Mouse (Mus musculus) midbrain, embryonic 13.5 days (tissue): Measurements from ENCODE around the gene Corin. TPM values are rescaled to one million over a fixed set of nuclear protein-coding genes. Genes with fewer than 3 reads are reported as not detected.

ENCODE experiments used
- ATAC-seq: fragments of 200-750 bp; cut with Nextera tagmentation; 2 replicates; pipeline ENCODE4 v1.8.0; 2017; ENCODE audit warnings: mild to moderate bottlenecking, moderate TSS enrichment, moderate library complexity
- H3K27ac ChIP-seq: fragments of 300-500 bp; sonication (generic); 2 replicates; pipeline ENCODE4 v1.5.1; 2015; ENCODE audit warnings: inconsistent platforms, mild to moderate bottlenecking, moderate library complexity
- H3K27me3 ChIP-seq: fragments of 300-500 bp; sonication (generic); 2 replicates; pipeline ENCODE4 v1.6.1; 2015; ENCODE audit warnings: mild to moderate bottlenecking, inconsistent platforms
- H3K36me3 ChIP-seq: fragments of 300-500 bp; sonication (generic); 2 replicates; pipeline ENCODE4 v1.6.1; 2015; ENCODE audit warnings: mild to moderate bottlenecking, inconsistent platforms
- H3K4me1 ChIP-seq: fragments of 300-500 bp; sonication (generic); replicated peaks from 2 replicates; pipeline ENCODE4 v1.6.1; 2015; ENCODE audit warnings: inconsistent platforms
- H3K4me2 ChIP-seq: fragments of 300-500 bp; sonication (generic); replicated peaks from 2 replicates; pipeline ENCODE4 v1.6.1; 2015; ENCODE audit warnings: moderate library complexity, mild to moderate bottlenecking, inconsistent platforms
- H3K4me3 ChIP-seq: fragments of 300-500 bp; sonication (generic); replicated peaks from 2 replicates; pipeline ENCODE4 v1.5.1; 2015; ENCODE audit warnings: mild to moderate bottlenecking, inconsistent platforms
- H3K9ac ChIP-seq: fragments of 300-500 bp; sonication (generic); replicated peaks from 2 replicates; pipeline ENCODE4 v1.6.1; 2015; ENCODE audit warnings: mild to moderate bottlenecking, inconsistent platforms
- H3K9me3 ChIP-seq: fragments of 300-500 bp; sonication (generic); 2 replicates; pipeline ENCODE4 v1.6.1; 2016; ENCODE audit warnings: mild to moderate bottlenecking, inconsistent platforms
- WGBS: fragments of 180-500 bp; shearing (Covaris S2); methylation state at CpG from one replicate; pipeline ENCODE4 v1.1.7; 2015; 5-methylcytosine and 5-hydroxymethylcytosine counted together
- polyA plus RNA-seq: library from polyadenylated mRNA; unstranded; fragments of >200 nt; fragmentation: Nextera tagmentation; extraction: Ambion mirVana; gene quantifications from 2 replicates; pipeline ENCODE4 v1.2.1, GENCODE M21; 2015

The Corin gene
- polyA plus RNA-seq, 1 experiment from 2014 or later, result 4.1 TPM

DNA sequence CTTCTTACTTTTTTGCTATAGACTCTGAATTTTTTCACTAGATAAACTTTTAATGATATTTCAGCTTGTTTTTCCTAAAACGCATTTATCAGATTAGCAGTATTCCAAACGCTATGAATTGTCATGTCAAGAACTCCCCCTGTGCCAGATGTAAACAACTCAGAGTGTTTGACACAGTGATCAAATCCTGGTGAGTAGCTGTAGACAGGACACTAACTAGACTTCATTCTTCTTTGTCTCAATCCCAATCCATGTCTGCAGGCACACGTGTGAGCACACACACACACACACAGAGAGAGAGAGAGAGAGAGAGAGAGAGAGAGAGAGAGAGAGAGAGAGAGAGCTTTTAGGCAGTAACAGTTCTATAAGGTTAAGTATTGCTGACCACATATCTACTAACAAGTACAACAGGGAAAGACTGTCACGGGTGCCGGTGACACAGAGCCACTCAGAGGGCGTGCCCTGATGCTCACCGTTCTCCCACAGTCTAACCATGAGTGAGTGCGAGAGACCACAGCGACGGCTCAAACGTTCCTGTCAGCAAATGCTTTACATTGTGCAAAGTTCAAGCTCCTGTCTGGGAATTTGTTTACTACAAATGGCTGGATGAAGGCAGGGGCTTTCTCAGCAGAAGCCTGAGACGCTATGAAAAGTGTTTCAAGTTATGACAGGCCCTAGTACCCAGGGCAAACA is 31.8 kb downstream of the Corin start:
- no peak for ATAC-seq

GRCm38 (mm10) chr5:72471746-72472145 is 32.5 kb downstream of the Corin start:
- no peaks in the 10 kb centered on the region for H3K9me3 ChIP-seq
- no peaks in the 10 kb centered on the region for H3K4me1 ChIP-seq

More for the DNA sequence above, 31.8 kb downstream of the Corin start:
- H3K27ac ChIP-seq, result no peak overlapping the region
- no peak overlapping the region for H3K4me2 ChIP-seq
- 76% methylated on average over 12 of the region's 12 CpGs for WGBS
- no peaks in the 10 kb centered on the region for H3K4me1 ChIP-seq
- no peak overlapping the region for H3K9ac ChIP-seq
- H3K27me3 ChIP-seq, result no peaks in the 10 kb centered on the region
- no peaks in the 10 kb centered on the region for H3K9me3 ChIP-seq
- H3K36me3 ChIP-seq, result no peaks in the 10 kb centered on the region
- no peak overlapping the region for H3K4me3 ChIP-seq

DNA sequence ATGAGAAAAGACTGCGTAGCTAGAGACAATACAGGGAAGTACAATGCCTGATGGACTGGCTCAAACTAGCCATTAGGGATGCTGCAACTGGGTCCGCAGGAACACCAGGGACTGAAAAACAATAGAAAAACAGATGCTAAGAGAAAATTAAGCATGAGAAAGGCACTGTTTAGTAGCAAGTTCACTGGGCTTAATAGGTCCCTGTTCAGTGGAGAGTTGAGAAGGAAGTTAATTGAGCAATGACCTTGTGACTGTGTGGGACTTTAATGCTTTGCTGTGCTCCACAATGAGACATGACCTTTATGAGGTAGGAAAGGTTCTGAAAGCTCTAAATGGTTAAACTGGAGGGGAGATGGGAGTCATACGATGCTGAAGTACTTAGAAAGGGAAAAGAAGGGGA is 39.3 kb downstream of the Corin start:
- H3K27ac ChIP-seq, result no peak overlapping the region
- H3K4me1 ChIP-seq, result no peaks in the 10 kb centered on the region
- no peak for ATAC-seq
- no peaks in the 10 kb centered on the region for H3K9me3 ChIP-seq
- WGBS, result 70% methylated on average over 3 of the region's 3 CpGs
- no peak overlapping the region for H3K4me3 ChIP-seq
- no peaks in the 10 kb centered on the region for H3K36me3 ChIP-seq
- H3K9ac ChIP-seq, result no peak overlapping the region
- no peaks in the 10 kb centered on the region for H3K27me3 ChIP-seq
- H3K4me2 ChIP-seq, result no peak overlapping the region

More at GRCm38 (mm10) chr5:72471746-72472145, 32.5 kb downstream of the Corin start:
- H3K4me3 ChIP-seq, result no peak overlapping the region
- WGBS, result 81% methylated on average over 7 of the region's 7 CpGs
- no peaks in the 10 kb centered on the region for H3K27me3 ChIP-seq
- H3K27ac ChIP-seq, result no peak overlapping the region
- no peak for ATAC-seq
- no peaks in the 10 kb centered on the region for H3K36me3 ChIP-seq
- H3K9ac ChIP-seq, result no peak overlapping the region
- no peak overlapping the region for H3K4me2 ChIP-seq

- Histone ChIP-seq H3K9me3 (no peaks in the 10 kb centered on the region), H3K27me3 (no peaks in the 10 kb centered on the region), H3K4me1 (no peaks in the 10 kb centered on the region), H3K27ac (no peak overlapping the region), H3K4me2 (no peak overlapping the region), H3K9ac (no peak overlapping the region), H3K4me3 (no peak overlapping the region), H3K36me3 (no peaks in the 10 kb centered on the region)
- WGBS, result 89% methylated on average over 7 of the region's 7 CpGs
- no peak for ATAC-seq
These were observed 44.7 kb downstream of the Corin start for GRCm38 (mm10) chr5:72459374-72460112.

- ATAC-seq, result no peak
- no peaks in the 10 kb centered on the region for H3K36me3 ChIP-seq
These were observed 50.6 kb downstream of the Corin start for GRCm38 (mm10) chr5:72453690-72454089.

DNA sequence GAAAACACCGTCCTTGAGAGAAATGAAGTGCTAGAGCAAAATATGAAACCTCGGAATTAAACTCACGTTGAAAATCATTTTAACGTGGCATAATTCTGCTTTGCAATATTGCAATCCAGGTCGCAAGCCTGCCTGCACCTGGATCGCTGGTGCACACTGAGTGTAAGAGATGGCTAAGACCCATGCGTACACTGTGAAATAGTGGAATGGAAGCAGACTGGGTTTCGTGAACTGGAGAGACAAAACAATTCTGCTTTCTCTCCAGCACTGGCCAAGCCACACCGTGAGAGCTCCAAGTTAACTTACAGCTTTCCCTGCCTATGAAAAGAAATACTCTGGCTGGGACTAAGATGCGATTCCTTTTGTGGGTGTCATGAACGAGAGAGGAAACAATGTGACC is 51.1 kb downstream of the Corin start:
- H3K36me3 ChIP-seq, result no peaks in the 10 kb centered on the region
- H3K4me2 ChIP-seq, result no peak overlapping the region
- no peaks in the 10 kb centered on the region for H3K9me3 ChIP-seq
- H3K27ac ChIP-seq, result no peak overlapping the region
- ATAC-seq, result no peak
- 71% methylated on average over 11 of the region's 11 CpGs for WGBS
- no peaks in the 10 kb centered on the region for H3K4me1 ChIP-seq
- no peak overlapping the region for H3K4me3 ChIP-seq
- H3K9ac ChIP-seq, result no peak overlapping the region
- no peaks in the 10 kb centered on the region for H3K27me3 ChIP-seq

More at GRCm38 (mm10) chr5:72453690-72454089, 50.6 kb downstream of the Corin start:
- Histone ChIP-seq H3K27ac (no peak overlapping the region), H3K4me3 (no peak overlapping the region), H3K9me3 (no peaks in the 10 kb centered on the region), H3K27me3 (no peaks in the 10 kb centered on the region), H3K4me1 (no peaks in the 10 kb centered on the region), H3K4me2 (no peak overlapping the region), H3K9ac (no peak overlapping the region)
- 65% methylated on average over 2 of the region's 2 CpGs for WGBS

GRCm38 (mm10) chr5:72452750-72453149 is 51.5 kb downstream of the Corin start:
- no peaks in the 10 kb centered on the region for H3K27me3 ChIP-seq
- 43% methylated on average over 4 of the region's 4 CpGs for WGBS
- no peaks in the 10 kb centered on the region for H3K4me1 ChIP-seq
- H3K27ac ChIP-seq, result no peak overlapping the region
- H3K9ac ChIP-seq, result no peak overlapping the region
- no peaks in the 10 kb centered on the region for H3K36me3 ChIP-seq
- H3K9me3 ChIP-seq, result no peaks in the 10 kb centered on the region
- H3K4me2 ChIP-seq, result no peak overlapping the region
- no peak overlapping the region for H3K4me3 ChIP-seq
- no peak for ATAC-seq

DNA sequence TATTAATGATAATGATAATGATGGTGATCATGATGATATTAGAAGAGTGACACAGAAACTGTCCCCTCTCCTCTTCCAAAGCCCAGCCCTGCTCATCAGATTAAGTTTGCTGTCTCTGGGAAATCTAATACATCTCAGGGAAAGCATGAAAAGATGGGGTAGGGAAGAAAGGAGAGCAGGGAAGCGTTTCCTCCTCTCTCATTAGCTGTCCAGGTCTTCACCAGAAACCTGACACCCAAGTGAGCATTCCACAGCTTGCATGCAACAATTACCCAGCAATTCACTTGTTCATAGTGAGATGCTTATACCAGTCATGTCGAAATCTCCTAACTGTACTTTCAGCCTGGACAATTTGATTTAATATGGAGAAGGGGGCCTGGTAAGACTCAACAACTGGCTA is 55.4 kb downstream of the Corin start:
- H3K27ac ChIP-seq, result no peak overlapping the region
- no peaks in the 10 kb centered on the region for H3K9me3 ChIP-seq
- H3K36me3 ChIP-seq, result no peaks in the 10 kb centered on the region
- no peak overlapping the region for H3K4me2 ChIP-seq
- H3K4me3 ChIP-seq, result no peak overlapping the region
- no peak for ATAC-seq
- WGBS, result 65% methylated on average over 2 of the region's 2 CpGs
- H3K4me1 ChIP-seq, result no peaks in the 10 kb centered on the region
- no peaks in the 10 kb centered on the region for H3K27me3 ChIP-seq
- H3K9ac ChIP-seq, result no peak overlapping the region

DNA sequence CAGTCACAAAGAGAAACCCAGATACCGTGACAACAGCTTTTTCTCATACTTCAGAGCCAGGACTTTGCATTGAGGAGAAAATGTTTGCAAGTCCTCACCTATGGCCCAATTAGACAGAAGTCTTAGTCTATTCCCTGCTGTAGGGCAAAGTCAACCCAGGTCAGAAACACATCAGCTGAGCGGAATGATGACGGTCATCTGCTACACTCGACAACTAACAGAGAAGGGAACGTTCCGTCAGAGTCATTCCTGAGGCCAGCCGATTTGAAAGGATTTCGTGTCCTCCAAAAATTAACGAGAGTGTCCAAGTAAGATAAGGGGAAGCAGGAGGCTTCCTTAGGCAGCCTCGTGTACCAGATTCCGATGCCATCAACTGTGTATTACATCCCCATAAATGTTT is 58.2 kb downstream of the Corin start:
- H3K4me2 ChIP-seq, result no peak overlapping the region
- no peak overlapping the region for H3K4me3 ChIP-seq
- no peaks in the 10 kb centered on the region for H3K36me3 ChIP-seq
- H3K27ac ChIP-seq, result no peak overlapping the region
- H3K9ac ChIP-seq, result no peak overlapping the region
- no peaks in the 10 kb centered on the region for H3K27me3 ChIP-seq
- no peak for ATAC-seq
- H3K4me1 ChIP-seq, result no peaks in the 10 kb centered on the region
- H3K9me3 ChIP-seq, result no peaks in the 10 kb centered on the region
- 93% methylated on average over 11 of the region's 11 CpGs for WGBS

GRCm38 (mm10) chr5:72443946-72444345 is 60.3 kb downstream of the Corin start:
- H3K9ac ChIP-seq, result no peak overlapping the region
- no peaks in the 10 kb centered on the region for H3K4me1 ChIP-seq
- no peak for ATAC-seq
- no peaks in the 10 kb centered on the region for H3K27me3 ChIP-seq
- no peak overlapping the region for H3K27ac ChIP-seq
- H3K4me3 ChIP-seq, result no peak overlapping the region
- H3K4me2 ChIP-seq, result no peak overlapping the region
- 77% methylated on average over 11 of the region's 11 CpGs for WGBS
- H3K36me3 ChIP-seq, result no peaks in the 10 kb centered on the region
- H3K9me3 ChIP-seq, result no peaks in the 10 kb centered on the region

DNA sequence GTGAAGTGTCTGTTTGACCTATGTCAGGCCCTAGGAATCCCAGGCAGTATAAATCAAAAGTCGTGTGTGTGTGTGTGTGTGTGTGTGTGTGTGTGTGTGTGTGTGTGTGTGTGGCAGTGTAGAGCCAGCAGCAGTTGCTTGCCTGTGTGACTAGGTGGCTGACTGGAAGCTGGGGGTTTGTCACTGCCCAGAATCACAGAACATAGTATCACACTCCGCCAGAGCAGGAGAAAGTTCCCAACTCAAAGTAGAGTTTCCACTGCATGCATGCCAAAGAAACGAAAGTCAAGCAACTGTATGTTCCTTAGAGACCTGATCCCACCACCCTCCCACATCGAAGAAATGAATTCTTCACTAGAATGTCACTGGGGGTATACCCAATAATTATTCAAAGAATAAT is 61.3 kb downstream of the Corin start:
- Histone ChIP-seq H3K27me3 (no peaks in the 10 kb centered on the region), H3K4me3 (no peak overlapping the region), H3K27ac (no peak overlapping the region), H3K4me2 (no peak overlapping the region), H3K36me3 (no peaks in the 10 kb centered on the region), H3K9ac (no peak overlapping the region), H3K9me3 (no peaks in the 10 kb centered on the region), H3K4me1 (no peaks in the 10 kb centered on the region)
- WGBS, result 86% methylated on average over 4 of the region's 4 CpGs
- no peak for ATAC-seq

DNA sequence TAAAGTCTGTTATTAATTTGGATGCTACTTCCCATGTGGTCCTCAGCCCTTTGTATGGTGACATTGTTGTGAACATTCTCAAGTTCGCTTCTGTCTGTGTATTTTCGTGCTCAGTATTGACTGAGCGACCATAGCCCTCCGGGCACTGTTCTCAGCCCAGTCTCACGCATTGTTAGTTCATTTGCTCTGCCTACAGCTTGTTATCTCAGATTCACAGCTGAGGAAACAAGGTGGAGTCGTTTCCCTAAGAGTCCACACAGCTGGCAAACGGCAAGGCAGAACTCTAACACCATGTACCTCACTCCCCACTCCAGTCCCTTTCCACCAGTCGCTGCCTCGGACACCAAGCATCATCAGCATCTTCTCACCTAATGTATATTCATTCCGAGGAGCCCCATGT is 63.1 kb downstream of the Corin start:
- 81% methylated on average over 10 of the region's 10 CpGs for WGBS
- H3K9me3 ChIP-seq, result no peaks in the 10 kb centered on the region
- no peak overlapping the region for H3K9ac ChIP-seq
- no peaks in the 10 kb centered on the region for H3K4me1 ChIP-seq
- H3K4me3 ChIP-seq, result no peak overlapping the region
- H3K4me2 ChIP-seq, result no peak overlapping the region
- no peak overlapping the region for H3K27ac ChIP-seq
- no peaks in the 10 kb centered on the region for H3K27me3 ChIP-seq
- H3K36me3 ChIP-seq, result no peaks in the 10 kb centered on the region
- no peak for ATAC-seq
